Mouse (Mus musculus): Measurements from ENCODE around the gene Pard3b.

- TF ChIP-seq CTCF (conservative IDR thresholded peaks at IDR 0.05; ENCODE audit: low read length) (no peak), NANOG (IDR thresholded peaks at IDR 0.05; ENCODE audit: borderline replicate concordance, low read length) (no peak)
Measured at GRCm38 (mm10) chr1:61736550-61736949, 97.9 kb downstream of the Pard3b start.
